Mouse (Mus musculus): Measurements from ENCODE around the gene Osbpl10.
A peak's percentile ranks its signal among the peaks of the same experiment; 100 is the strongest.

Gene Osbpl10

DNA sequence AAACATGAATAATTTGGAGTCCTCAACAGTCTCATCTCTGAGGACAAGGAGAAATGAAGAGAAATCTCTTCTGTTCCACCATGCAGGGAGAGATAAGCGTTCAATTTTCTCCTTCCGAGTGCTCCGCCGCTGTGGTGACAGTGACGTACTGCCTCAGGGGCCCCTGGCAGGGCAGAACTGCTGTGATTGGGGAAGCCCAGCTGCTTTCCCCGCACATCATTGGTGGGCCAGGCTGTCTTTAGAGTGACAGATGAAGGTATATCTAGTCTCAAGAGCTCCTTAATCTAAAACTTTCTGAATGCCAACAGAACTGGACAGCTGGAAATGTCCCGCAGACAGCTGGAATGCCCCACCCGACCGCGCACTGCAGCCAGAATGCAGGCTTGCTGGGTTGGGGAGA, 118.1 kb downstream of the Osbpl10 start:
- no peak for DNase-seq

DNA sequence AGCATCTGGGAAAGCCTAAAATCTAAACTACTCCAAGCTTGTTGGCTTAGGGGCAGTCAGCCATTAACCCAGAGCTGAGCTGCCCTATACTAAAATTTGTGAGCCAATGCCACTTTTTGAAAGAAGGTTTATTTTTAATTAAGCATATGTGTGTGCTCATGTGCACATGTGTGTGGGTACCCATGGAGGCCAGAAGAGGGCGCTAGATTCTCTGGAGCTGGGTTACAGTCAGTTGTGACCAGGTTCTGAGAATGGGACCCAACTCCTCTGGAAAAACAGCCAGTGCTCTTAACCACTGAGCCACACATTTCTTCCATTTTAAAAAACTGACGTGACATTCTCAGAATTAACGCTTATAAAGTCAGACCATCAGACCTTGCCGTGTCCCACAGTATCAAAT, 119.0 kb downstream of the Osbpl10 start:
- no peak for DNase-seq

DNA sequence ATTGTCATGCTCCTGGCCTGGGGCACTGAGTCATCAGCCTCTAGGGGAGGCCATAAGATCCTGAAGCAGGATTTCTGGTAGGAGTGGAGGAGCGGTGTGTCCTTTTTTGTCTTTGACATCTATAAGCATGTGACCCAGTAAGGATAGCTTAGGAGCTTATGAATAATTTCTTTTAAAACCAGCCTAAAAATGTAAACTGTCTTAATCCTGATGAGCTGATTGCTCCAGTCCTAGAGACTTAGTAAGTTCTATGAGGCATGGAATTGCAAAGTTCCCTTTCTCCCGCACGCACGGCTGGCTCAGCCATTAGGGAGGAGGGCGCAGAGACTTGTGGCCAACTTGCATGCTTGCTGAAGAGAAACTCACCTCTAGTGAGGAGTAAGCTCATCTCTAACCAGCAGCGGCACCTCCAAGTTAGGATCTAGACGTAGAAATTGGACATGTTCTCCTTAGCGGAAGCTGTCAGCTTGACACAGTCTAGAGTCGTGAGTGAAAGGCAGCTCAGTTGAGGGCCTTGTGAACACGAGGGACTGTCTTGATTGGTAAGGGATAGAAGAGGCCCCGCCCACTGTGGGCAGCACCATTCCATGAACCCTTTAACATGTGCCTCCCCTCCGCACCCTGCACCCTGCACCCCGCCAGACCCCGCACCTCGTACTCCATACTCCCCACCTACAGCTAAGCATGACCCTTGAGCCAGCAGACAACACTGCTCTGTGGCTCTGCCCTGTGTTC, 122.0 kb downstream of the Osbpl10 start:
- DNase-seq = no peak

DNA sequence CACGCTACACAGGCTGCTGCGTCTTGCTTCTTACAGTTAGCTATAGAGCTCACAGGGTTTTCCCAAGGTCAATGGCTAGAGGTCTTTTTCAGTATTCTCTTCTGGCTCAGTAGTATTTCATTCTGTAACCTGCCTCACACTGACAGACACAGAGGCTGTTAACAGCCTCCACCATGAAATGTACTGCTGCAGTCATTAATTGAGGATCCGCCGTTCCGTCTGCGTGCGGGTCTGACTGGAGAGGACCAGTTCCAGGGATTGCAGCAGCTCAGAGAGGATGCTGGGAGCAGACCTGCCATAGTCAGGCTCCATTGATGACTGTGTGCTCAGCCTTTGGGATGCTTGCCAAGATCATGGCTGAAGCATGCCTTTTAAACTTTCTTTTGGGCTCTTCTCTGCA, 129.1 kb downstream of the Osbpl10 start:
- DNase-seq = peak in 1 of 2 experiments; percentile 9

DNA sequence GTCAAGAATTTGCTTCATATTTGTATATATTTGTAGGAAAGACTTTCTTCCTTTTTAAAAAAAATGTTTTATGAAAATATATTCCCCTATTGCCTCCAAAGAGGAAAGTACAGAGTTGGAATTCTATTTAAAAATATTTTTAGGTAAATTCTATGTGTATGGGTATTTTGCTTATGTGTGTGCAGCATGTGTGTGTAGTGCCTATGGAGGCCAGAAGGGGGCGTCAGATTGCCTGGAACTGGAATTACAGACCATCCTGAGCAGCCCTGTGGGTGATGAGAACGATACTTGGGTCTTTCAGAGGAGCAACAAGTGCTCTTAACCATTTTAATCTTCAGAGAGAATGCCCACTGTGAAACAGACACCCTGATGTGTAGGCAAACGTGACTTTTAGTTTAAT, 132.3 kb downstream of the Osbpl10 start:
- no peak for DNase-seq

DNA sequence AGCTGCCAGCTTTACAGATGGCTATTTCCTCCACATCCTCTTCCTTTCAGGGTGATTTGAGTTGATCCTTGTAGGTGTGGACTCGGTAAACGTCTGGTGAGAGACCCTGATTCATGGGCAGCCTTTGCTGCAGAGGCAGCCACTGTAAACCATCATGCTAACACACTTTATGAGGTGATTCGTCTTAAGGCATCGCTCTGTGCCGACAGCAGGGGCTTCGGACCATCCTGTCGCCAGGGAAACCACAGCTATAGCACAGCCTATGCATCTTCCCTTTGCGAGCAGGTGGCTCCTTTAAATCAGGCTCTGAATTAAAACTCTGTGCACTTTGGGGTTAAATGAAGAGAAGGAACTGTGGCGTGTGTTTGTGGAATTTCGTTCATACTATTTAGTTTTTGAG, 138.9 kb downstream of the Osbpl10 start:
- no peak for DNase-seq

DNA sequence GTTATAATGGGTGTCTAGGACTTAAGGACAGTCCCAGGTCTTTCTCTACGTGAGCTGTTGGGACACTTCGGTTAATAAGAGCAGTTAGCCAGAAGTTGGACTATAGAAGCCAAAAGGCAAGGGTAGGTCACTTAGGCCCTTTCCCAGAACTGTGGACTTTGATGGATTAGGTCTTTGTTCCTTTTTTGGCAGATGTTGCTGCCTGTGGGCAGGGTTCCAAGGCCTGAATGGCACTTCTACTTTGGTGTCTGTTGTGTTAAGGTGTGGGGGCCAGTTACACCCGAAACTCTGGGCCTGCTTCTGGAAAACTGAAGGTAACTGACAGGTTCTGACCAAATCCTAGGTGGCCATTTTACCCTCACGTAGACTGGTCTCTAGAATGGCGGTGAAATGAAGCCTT, 141.9 kb downstream of the Osbpl10 start:
- DNase-seq = peak; percentile 68 to 83

DNA sequence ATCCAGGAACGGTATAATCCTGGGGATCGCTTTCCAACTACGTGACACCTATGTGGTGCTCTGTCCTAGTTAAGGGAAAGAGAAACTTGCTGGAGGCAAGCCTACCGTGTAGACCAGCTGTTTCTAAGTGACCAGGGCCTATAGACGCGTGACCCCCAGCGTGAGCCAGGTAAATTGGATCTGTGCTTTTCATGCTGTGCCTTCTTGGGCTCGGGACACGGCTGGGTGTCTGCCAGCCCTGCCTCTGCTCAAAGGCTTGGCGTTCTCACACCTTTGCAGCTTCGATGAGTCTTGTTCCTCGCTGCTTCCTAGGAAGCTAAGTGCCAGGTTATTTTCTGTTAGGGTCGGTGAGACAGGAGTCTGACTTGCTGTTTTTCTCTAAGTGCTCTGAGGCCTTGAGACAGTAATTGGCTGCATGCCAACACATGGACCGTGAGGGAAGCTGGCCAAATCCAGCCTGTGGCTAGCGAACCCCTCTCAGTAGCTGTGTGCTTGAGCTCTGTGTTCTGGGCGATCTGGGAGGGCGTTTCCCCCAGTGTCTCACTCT, 142.4 kb downstream of the Osbpl10 start:
- DNase-seq = peak; percentile 34 to 72

DNA sequence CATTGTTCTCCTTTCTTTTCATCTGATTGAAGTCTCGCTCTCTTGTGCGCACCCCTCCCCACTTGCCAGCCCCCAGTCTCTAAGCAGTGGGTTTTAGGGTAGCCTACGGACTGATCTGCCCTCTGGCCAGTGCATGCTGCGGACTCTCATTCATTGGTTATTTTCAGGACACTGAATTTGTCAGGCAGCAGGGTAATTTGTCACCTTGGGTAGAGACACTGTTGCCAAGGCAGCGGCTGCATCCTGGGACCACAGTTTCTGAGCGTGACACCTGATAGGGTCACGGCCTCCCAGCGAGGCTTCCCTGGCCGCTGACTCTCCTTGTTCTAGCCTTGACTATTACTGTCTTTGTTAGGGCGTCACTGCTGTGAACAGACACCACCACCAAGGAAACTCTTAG, 149.0 kb downstream of the Osbpl10 start:
- DNase-seq = no peak

DNA sequence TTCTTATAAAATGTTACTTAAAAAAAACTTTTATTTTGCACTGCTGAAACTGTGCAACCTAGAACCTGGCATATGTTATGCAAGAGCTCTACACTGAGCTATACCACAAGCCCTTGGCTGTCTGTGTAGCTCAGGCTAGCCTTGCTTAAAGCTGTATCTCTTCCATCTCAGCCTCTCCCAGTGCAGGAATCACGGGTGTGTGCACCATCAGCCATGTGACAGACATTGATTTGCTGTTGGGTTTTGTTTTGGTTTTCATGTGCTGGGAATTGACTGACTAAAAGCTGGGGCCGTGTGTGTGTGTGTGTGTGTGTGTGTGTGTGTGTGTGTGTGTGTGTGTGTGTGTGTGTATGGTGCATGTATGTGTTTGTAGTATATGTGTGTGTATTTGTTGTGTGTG, 155.6 kb downstream of the Osbpl10 start:
- no peak for DNase-seq

DNA sequence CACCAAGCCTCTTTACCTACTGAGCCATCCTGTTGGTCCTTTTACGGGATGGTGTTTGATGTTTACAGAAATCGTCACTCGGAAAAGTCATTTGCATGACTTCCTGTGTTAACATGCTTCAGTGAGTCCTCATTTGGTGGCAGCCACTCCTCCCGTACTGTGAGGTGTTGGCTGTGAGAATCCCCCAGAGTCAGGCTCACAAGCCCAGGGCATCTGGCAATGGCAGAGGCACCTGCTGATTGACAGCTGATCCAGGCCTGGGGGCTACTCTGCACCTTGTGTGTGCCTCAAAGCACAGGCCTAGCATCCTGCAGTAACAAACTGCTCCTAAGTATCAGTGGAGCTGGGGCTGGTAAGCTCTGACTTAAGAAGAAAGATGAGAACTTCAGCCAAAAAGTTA, 156.4 kb downstream of the Osbpl10 start:
- no peak for DNase-seq

DNA sequence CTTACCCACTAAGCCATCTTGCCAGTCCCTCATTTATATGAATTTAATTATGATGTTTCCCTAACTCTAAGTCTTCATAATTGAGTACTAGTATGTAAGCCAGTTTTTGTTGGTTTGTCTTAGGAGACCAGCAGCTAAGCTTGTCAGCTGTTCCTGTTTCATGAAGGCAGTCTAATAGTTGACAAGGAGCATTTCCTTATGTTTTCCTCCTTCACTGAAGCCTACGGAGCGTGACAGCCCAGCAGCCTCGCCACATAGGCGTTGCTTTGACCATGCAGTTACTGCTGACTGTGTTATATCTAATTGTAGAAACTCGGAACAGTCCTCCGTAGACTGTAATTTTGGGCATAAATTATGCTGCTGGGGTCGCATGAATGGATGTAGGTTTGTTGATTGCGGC, 157.0 kb downstream of the Osbpl10 start:
- DNase-seq = no peak

DNA sequence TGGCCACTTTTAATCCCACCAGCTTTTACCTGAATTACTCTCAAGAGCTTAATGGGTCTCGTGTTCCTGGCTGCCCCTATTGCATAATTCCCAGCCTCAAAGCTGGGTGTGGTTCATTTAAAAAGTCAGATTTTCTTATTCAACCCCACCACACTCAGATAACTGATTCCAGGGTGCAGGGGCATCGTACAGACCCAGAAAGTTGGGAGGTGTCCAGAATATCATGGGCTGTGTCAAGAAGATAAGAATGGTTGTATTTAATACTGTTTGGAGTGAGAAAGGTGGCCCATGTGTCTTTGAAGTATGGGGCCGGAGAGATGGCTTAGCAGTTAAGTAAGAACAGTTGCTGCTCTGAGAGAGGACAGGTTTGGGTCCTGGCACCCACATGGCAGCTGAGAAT, 159.5 kb downstream of the Osbpl10 start:
- no peak for DNase-seq

DNA sequence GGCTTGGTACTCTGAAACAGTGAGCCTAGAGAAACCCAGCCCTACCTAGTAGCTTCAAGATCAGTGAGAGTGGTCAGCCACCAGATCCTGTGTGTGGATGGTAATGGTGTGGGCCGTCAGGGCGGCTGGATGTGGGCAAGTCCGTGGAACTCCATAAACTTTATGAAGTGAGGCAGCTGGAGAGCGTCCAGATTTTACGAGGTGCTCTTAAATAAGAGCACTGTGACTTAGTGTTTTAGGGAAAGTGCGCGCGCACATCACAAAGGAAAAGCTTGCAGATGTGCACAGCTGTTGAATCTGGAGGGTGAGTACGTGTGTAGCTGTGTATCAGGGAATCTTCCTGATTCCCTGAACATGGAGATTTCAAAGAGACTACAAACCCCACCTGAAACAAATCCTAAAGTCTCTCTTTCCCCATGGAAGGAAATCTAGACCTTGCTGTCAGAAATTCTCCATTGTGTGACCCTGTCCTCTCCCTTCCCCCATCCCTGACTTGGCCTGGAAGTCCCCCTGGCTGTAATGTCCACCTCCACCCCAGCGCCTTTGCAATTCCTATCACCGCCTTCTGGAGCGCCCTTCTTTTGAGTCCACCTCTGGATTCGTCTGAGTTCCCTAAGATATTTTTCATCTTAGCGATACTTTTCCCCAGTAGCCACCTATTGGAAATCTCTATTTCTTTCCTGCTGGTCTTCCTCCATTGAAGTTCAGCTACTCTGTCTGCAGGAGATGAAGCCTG, 161.4 kb downstream of the Osbpl10 start:
- DNase-seq = no peak

DNA sequence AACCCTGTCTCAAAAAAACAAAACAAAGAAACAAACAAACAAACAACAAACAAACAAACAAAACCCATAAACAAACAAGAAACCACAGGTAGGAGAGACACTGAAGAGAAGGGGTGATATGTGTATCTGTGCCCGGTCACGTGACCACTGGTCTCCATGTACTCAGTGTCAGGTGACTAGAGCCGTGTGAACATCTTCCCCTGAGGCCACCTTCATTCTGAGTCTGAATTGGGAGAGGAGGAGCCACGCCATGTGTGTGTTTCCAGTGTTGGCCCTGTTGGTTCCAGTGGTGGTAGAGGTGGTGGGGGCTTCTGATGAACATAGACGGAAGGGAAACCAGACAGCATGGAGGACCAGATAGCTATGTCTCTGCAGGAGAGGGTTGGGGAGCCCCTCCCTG, 168.8 kb downstream of the Osbpl10 start:
- no peak for DNase-seq

DNA sequence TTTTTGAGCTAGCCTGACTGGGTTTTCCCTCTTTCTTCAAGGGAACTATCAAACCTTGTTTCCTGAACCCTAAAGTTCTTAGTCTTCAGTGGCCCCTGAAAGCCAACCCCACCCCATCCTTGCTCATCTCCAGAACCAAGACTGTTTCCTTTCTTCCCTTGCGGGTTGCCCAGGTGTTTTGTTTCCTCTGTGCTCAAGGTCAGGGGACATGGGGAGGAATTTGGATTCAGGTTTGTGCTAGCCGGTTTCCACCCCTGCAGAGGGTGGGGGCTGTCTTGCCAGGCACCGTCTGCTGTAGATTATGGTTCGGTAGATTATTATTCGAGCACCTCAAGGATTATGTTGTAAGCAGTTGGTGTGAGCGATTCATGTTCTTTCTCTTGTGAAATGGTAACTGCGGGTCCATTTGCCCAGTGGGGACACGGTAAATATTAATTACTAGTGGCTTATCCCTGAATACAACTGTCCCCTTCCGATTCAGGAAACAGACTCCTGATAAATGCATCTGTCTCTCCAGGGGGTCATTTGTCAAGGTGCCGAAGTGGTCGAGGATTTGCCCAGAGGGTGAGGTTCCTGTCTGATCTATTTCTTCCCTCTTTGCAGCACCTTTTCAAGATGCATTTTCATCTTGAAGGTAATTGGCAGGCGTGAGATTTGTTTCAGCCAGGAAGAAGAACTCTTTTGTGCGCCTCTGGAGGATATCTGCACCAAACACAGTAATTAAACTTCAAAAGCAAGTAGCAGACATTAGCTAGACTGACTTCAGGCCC, 169.4 kb downstream of the Osbpl10 start:
- no peak for DNase-seq

DNA sequence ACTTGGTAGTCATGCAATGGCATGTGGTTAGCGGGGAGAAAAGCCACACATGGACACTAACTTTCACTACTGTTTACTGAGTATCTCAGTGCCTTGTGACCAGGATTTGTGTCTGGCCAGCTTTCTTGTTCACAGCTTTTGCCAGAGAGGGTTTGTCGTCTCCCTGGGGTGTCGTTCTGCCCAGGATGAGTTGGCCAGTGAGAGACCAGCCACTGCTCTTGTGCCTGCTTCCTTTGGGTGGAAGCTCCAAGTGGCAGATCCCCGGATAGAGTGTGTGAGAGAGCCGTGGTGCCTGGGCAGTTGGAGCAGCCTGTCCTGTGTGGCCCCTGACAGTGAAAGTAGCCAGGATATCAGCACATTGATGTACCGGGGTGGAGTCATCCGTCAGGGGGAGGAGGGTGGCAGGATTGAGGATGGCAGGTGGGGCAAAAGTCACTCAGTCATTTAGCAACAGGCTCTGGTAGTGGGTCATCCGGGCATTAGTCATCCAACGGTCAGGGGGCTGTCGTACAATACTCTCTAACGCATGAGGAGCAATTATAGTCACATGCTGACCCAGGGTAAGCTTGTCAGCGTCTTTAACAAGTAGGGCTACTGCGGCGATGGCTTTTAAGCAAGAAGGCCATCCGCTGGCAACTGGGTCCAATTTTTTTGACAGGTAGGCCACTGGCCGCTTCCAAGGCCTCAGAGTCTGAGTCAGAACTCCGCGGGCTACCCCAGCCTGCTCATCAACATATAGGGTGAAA, 170.8 kb downstream of the Osbpl10 start:
- no peak for DNase-seq

DNA sequence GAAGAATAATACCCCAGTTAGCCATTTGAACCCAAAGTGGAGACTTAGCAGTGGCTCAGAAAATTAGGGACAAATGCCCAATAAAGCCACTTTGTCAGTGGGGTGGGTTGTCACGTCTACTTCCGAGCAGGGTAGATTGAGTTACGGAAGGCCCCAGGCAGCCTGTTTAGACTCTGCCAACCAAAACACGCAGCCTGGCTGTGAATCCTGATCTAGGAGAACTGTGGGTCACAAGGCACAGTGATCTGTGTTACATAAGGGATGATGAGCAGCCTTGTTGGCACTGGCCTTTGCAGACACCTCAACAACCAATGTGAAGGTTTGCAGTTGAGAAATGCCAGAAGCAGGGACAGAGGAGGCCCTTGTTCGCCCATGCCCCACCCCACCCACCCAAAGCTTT, 183.2 kb downstream of the Osbpl10 start:
- DNase-seq = peak; percentile 41 to 50

DNA sequence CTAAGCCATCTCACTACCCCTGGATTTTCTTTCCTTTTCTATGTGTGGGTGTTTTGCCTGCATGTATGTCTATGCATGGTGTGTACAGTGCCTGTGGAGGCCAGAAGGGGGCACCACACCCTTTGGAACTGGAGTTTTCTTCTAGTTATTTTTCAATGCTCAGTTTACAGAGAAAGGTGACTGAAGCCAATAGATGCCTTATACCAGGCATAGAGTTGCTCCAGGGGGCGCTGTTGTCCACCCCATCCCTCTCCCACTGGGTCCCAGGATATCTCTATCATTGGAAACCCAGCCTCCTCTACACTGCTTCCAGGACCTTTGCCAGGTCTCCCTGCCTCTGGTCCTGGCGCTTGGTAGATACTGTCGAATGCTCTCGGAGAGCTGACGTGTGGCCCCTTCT, 184.7 kb downstream of the Osbpl10 start:
- peak; percentile 17 to 47 for DNase-seq

DNA sequence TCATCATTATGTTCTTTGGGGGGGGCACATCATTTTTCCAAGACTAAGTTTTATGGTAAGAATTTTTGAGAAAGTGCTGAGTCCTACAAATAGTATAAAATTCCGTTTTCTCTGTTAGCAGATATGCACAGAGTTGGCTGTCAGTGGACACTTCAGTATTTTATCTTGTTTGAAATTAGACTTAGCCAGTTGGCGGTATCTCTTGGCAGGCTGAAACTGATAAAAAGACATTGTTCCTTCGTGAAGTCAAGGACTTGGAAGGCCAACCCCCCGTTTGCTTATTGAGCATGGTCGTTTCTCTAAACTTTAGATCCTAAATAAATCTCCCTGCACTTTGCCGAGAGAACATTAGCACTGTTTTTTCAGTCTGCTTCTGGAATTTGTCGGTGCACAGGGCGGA, 185.3 kb downstream of the Osbpl10 start:
- DNase-seq = no peak

DNA sequence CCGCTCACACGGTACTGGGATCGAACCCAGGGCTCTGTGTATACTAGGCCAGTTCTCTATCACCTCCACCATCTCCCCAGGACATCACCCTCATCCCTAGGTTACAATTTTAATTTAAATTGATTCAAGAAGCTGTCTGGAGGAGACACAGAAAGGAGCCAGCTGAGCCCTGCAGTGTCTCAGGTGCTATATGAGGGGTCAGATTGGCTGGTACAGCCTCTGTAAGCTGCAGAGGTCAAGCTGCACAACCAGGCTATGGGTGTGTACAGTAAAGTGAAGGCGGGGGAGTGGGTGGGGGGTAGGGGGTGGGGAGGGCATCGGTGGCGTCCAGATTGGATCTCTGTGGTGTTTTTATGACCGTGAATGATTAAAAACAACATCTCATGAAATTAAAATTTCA, 186.0 kb downstream of the Osbpl10 start:
- DNase-seq = no peak

DNA sequence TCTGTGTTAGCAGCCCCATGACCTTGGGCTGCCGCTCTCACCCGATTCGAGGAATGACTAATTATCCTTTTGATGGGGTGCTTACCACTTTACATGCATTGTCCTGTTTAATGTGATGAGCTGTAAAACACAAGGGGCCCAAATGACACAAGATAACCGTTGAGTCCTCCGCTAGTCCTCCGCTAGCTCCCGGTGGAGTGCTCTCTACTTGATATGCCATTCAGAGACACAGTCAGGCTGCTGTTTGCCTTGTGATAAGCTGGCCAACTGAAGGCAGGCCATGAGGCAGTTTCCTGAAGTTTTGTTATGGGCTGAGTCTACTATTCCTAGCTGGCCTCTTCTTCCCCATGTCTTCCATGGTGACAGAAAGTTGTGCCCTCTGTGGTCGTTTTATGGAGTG, 187.6 kb downstream of the Osbpl10 start:
- DNase-seq = no peak

DNA sequence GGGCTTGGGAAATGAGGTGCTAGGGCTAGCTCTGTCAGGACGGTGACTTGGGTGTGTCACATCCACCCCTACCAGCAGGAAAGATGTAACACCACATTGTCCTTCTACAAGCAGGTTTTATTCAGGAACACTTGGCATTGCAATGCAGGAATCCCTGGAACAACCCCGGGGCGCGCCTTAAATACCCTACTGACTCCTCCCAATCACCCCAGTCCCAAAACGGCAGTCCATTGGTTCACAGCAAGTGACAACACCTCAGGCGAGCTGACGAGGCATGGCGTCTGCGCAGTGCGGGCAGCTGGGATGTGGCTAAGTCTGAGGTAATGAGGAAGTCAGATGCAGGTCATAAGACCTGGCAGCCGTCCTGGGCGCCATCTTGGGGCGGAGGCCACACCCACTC, 191.2 kb downstream of the Osbpl10 start:
- no peak for DNase-seq

Measured in kidney, adult 8-10 months (tissue).